Mouse (Mus musculus) bone marrow, adult 2 months (tissue): ENCODE measurements around the gene Ube2q2. TPM values are rescaled to one million over a fixed set of nuclear protein-coding genes. Genes with fewer than 3 reads are reported as not detected.
"Not testable (repeated sequence)": the region's sequence is repeated elsewhere in the genome, so short reads cannot be mapped to it uniquely, and the experiment has no call there.

Source experiments
- H3K27ac ChIP-seq: fragments of 200-500 bp; 2 replicates; pipeline ENCODE4 v1.5.1; 2012; ENCODE audit warnings: low read depth, mild to moderate bottlenecking, control low read depth, inconsistent platforms, low read length; ENCODE audit not compliant: control insufficient read depth, poor library complexity, insufficient read depth
- H3K4me1 ChIP-seq: fragments of 200-500 bp; 2 replicates; pipeline ENCODE4 v1.6.1; 2011; ENCODE audit warnings: low read length; ENCODE audit not compliant: control insufficient read depth, insufficient read depth
- H3K4me3 ChIP-seq: fragments of 200-500 bp; replicated peaks from 2 replicates; pipeline ENCODE3; 2011; ENCODE audit warnings: mild to moderate bottlenecking, low read depth, low read length, control low read depth; ENCODE audit not compliant: control insufficient read depth
- CTCF ChIP-seq: fragments of 200-500 bp; IDR thresholded peaks from 2 replicates; pipeline ENCODE4 v1.5.1; 2011; ENCODE audit warnings: low read length, control low read depth; ENCODE audit not compliant: control insufficient read depth, insufficient read depth
- POLR2A ChIP-seq: fragments of 200-500 bp; IDR thresholded peaks from 2 replicates; pipeline ENCODE4 v1.6.1; 2011; ENCODE audit warnings: low read depth, mild to moderate bottlenecking, control low read depth, low read length, borderline replicate concordance; ENCODE audit not compliant: control insufficient read depth
- WGBS: fragments of 180-500 bp; shearing (Covaris S2); methylation state at CpG from one replicate; pipeline ENCODE4 v1.1.7; 2018; 5-methylcytosine and 5-hydroxymethylcytosine counted together
- polyA plus RNA-seq: library from polyadenylated mRNA; stranded (reverse); fragments of >200 nt; gene quantifications from 2 replicates; pipeline ENCODE4 v1.2.4, GENCODE M21; 2011; ENCODE audit warnings: low replicate concordance; ENCODE audit not compliant: missing spikeins, insufficient read depth, insufficient read length

Ube2q2 gene
- polyA plus RNA-seq = 9.0 and 13.1 TPM in 2 replicates

- peak within 1 kb of the TSS; percentile 68 for H3K4me3 ChIP-seq
- 6% methylated on average over 78 of the region's 81 CpGs for WGBS
- H3K4me1 ChIP-seq = no peaks in the 10 kb centered on the region; the same call in 1 of the 2 replicates
- TF ChIP-seq CTCF (no peak), POLR2A (peak; percentile 40; the same call in 1 of the 2 replicates)
- peak within 1 kb of the TSS; percentile 52 for H3K27ac ChIP-seq
Measured at GRCm38 (mm10) chr9:55148854-55149498, at the start of gene Ube2q2. Ube2q2 (plus strand) TSS chr9:55148854.

- TF ChIP-seq CTCF (no peak), POLR2A (no peak)
- 49% methylated on average over 3 of the region's 3 CpGs for WGBS
- Histone ChIP-seq H3K27ac (no peak overlapping the region), H3K4me1 (no peaks in the 10 kb centered on the region), H3K4me3 (no peak overlapping the region)
Measured at GRCm38 (mm10) chr9:55101117-55101516, 47.5 kb upstream of the Ube2q2 start.

- no peak for TF ChIP-seq POLR2A
- no peak for TF ChIP-seq CTCF
- Histone ChIP-seq H3K27ac (no peak overlapping the region), H3K4me1 (no peaks in the 10 kb centered on the region), H3K4me3 (no peak overlapping the region)
- 58% methylated on average over 8 of the region's 8 CpGs for WGBS
Measured at GRCm38 (mm10) chr9:55102186-55102835, 46.3 kb upstream of the Ube2q2 start.

GRCm38 (mm10) chr9:55102931-55103630 is 45.6 kb upstream of the Ube2q2 start:
- 80% methylated on average over 5 of the region's 5 CpGs for WGBS
- no peak overlapping the region for H3K27ac ChIP-seq
- no peak for TF ChIP-seq CTCF
- TF ChIP-seq POLR2A = no peak
- H3K4me1 ChIP-seq = no peaks in the 10 kb centered on the region
- H3K4me3 ChIP-seq = no peak overlapping the region

GRCm38 (mm10) chr9:55110059-55110834 is 38.4 kb upstream of the Ube2q2 start:
- 37% methylated on average over 16 of the region's 16 CpGs for WGBS
- TF ChIP-seq POLR2A (no peak), CTCF (peak; percentile 91)
- Histone ChIP-seq H3K4me1 (no peaks in the 10 kb centered on the region), H3K4me3 (no peak overlapping the region), H3K27ac (no peak overlapping the region)

GRCm38 (mm10) chr9:55110835-55111217 is 37.8 kb upstream of the Ube2q2 start:
- not testable (repeated sequence) for H3K4me1 ChIP-seq, H3K27ac ChIP-seq, H3K4me3 ChIP-seq
- 6% methylated on average over 3 of the region's 3 CpGs for WGBS

- no peak overlapping the region for H3K27ac ChIP-seq
- H3K4me1 ChIP-seq = no peaks in the 10 kb centered on the region
- WGBS = 69% methylated on average over 1 of the region's 1 CpGs
- no peak overlapping the region for H3K4me3 ChIP-seq
- no peak for TF ChIP-seq CTCF
- TF ChIP-seq POLR2A = no peak
Measured at GRCm38 (mm10) chr9:55114752-55115151, 33.9 kb upstream of the Ube2q2 start.
